Comparison of ENCODE assay signal across 9 mouse cellular contexts in genomic region chr16:34095093-34095465, GRCm38 (mm10).
A peak's percentile ranks its signal among the peaks of the same experiment; 100 is the strongest.
DNase-seq lines count a peak whose midpoint lies in the region; ATAC-seq and TF ChIP-seq lines count a peak whose summit lies in the region.
"Had no signal": no experiment of that assay in that cellular context is flagged by ENCODE, and none has a peak within 500 bp of the region (broad histone marks: within the 10 kb centered on the region; RNA-seq: fewer than 3 reads in every experiment).

No protein-coding gene starts in this region.

- 2% methylated on average over 3 of the region's 3 CpGs for WGBS in heart, embryonic 11.5 days (ENCODE audit: insufficient replicate concordance)
- 0% methylated on average over 3 of the region's 3 CpGs for WGBS in forebrain, embryonic 13.5 days
- WGBS in liver, embryonic 12.5 days (ENCODE audit: insufficient replicate concordance) = 2% methylated on average over 3 of the region's 3 CpGs

- H3K4me3 ChIP-seq in heart, embryonic 11.5 days (ENCODE audit: low read depth, low read length) = peak overlapping the region; percentile 64
- H3K4me3 ChIP-seq in CH12.LX (replicated peaks in 1 of 3; ENCODE audit: low read depth in 2 of 3, low read length in 2 of 3, poor library complexity in 1 of 3) = no peak overlapping the region
- peak overlapping the region; percentile 40 for H3K4me3 ChIP-seq in forebrain, embryonic 13.5 days
- peak overlapping the region; percentile 64 for H3K4me3 ChIP-seq in liver, embryonic 12.5 days

- no peak for DNase-seq in heart, postnatal 10 days
- no peak for DNase-seq in CH12.LX (ENCODE audit: extremely low read depth)
- no peak for DNase-seq in c-Kit-positive CD71-positive TER-119-positive erythroid progenitor cells, embryonic 14.5 days (ENCODE audit: low spot score)
- DNase-seq in thymus, postnatal 10 days (ENCODE audit: low spot score in 2 of 2) = no peak
- DNase-seq in left cerebral cortex, adult 18-20 months (ENCODE audit: low spot score in 2 of 2) = no peak
- DNase-seq: cerebellum, adult 9-10 months had no signal

- no peak for TF ChIP-seq POLR2A in CH12.LX (IDR thresholded peaks at IDR 0.05; ENCODE audit: low read depth, low read length)

- peak overlapping the region; percentile 66 for H3K4me2 ChIP-seq in heart, embryonic 11.5 days
- peak overlapping the region; percentile 75 for H3K4me2 ChIP-seq in CH12.LX (ENCODE audit: insufficient read depth, low read depth, poor library complexity, severe bottlenecking)
- H3K4me2 ChIP-seq in forebrain, embryonic 13.5 days = peak overlapping the region; percentile 71
- peak overlapping the region; percentile 82 for H3K4me2 ChIP-seq in liver, embryonic 12.5 days

- peaks cover 13% of the 10 kb centered on the region for H3K4me1 ChIP-seq in heart, embryonic 11.5 days (ENCODE audit: control insufficient read depth, insufficient read depth, low read length)
- peaks cover 3 to 13% of the 10 kb centered on the region in 2 experiments; a peak in 2 of 4 replicates for H3K4me1 ChIP-seq in CH12.LX (ENCODE audit: control insufficient read depth in 1 of 2, insufficient read depth in 2 of 2)
- H3K4me1 ChIP-seq in forebrain, embryonic 13.5 days = peaks cover 36% of the 10 kb centered on the region
- H3K4me1 ChIP-seq in liver, embryonic 12.5 days = peaks cover 35% of the 10 kb centered on the region

- TF ChIP-seq EP300 in CH12.LX (IDR thresholded peaks at IDR 0.05; ENCODE audit: low read length) = no peak

- intact Hi-C loops in heart, postnatal 10 days (cut with DNase I) = no loop called here

- no peak for ATAC-seq in heart, embryonic 11.5 days (replicated peaks; ENCODE audit: insufficient number of reproducible peaks, low FRiP score, low TSS enrichment)
- ATAC-seq in forebrain, embryonic 13.5 days = peak; percentile 70
- ATAC-seq in liver, embryonic 12.5 days = no peak

- H3K79me2 ChIP-seq in CH12.LX (replicated peaks; ENCODE audit: control insufficient read depth, extremely low read depth, insufficient read depth, poor library complexity, severe bottlenecking) = no peaks in the 10 kb centered on the region

- H3K27me3 ChIP-seq in heart, embryonic 11.5 days (ENCODE audit: control insufficient read depth, insufficient read depth, low read length) = no peaks in the 10 kb centered on the region
- H3K27me3 ChIP-seq in CH12.LX (replicated peaks) = peaks cover 70% of the 10 kb centered on the region
- H3K27me3 ChIP-seq in forebrain, embryonic 13.5 days = peaks cover 32% of the 10 kb centered on the region
- peaks cover 58% of the 10 kb centered on the region for H3K27me3 ChIP-seq in liver, embryonic 12.5 days (replicated peaks)

- in situ Hi-C loops in CH12.LX (cut with MboI; ENCODE audit: low pct_ligation_motif_present, low pct_unique_long_range_greater_than_20kb, low sequenced_read_pairs) = no loop called here

- dilution Hi-C loops in CH12.LX (cut with MboI; ENCODE audit: extremely low pct_ligation_motif_present, extremely low pct_unique_long_range_greater_than_20kb, low sequenced_read_pairs) = no loop called here

- no peak for TF ChIP-seq CTCF in CH12.LX (conservative IDR thresholded peaks at IDR 0.05 in 1 of 2, IDR thresholded peaks at IDR 0.05 in 1 of 2; ENCODE audit: low read depth in 2 of 2, low read length in 2 of 2)

- no peak for TF ChIP-seq RAD21 in CH12.LX (IDR thresholded peaks at IDR 0.05; ENCODE audit: low read depth, low read length)

- H3K36me3 ChIP-seq in heart, embryonic 11.5 days (ENCODE audit: control insufficient read depth, insufficient read depth, low read length) = no peaks in the 10 kb centered on the region
- H3K36me3 ChIP-seq in CH12.LX (replicated peaks in 1 of 2; ENCODE audit: control insufficient read depth in 1 of 2, insufficient read depth in 1 of 2, low read length in 1 of 2) = no peaks in the 10 kb centered on the region
- 0 out of 2 replicates have a peak, but pooled peaks cover 5% of the 10 kb centered on the region for H3K36me3 ChIP-seq in forebrain, embryonic 13.5 days (ENCODE audit: poor library complexity, severe bottlenecking)
- no peaks in the 10 kb centered on the region for H3K36me3 ChIP-seq in liver, embryonic 12.5 days

- H3K9me3 ChIP-seq in heart, embryonic 11.5 days (replicated peaks; ENCODE audit: control insufficient read depth, low read length) = no peaks in the 10 kb centered on the region
- H3K9me3 ChIP-seq in CH12.LX (replicated peaks; ENCODE audit: low read length) = no peaks in the 10 kb centered on the region
- no peaks in the 10 kb centered on the region for H3K9me3 ChIP-seq in forebrain, embryonic 13.5 days (replicated peaks)
- no peaks in the 10 kb centered on the region for H3K9me3 ChIP-seq in liver, embryonic 12.5 days (replicated peaks)

- H3K27ac ChIP-seq in heart, embryonic 11.5 days (ENCODE audit: low read depth, low read length) = no peak overlapping the region
- no peak overlapping the region for H3K27ac ChIP-seq in CH12.LX (ENCODE audit: insufficient read depth, low read depth)
- H3K27ac ChIP-seq in forebrain, embryonic 13.5 days = peak overlapping the region; percentile 70
- H3K27ac ChIP-seq in liver, embryonic 12.5 days = no peak overlapping the region

- peak overlapping the region; percentile 73 for H3K9ac ChIP-seq in heart, embryonic 11.5 days (ENCODE audit: low read depth, low read length)
- no peak overlapping the region for H3K9ac ChIP-seq in CH12.LX (ENCODE audit: insufficient read depth, low read depth)
- peak overlapping the region; percentile 61 for H3K9ac ChIP-seq in forebrain, embryonic 13.5 days
- peak overlapping the region; percentile 68 for H3K9ac ChIP-seq in liver, embryonic 12.5 days

TF ChIP-seq in CH12.LX, 34 proteins besides CTCF, POLR2A, EP300 and RAD21:
- TF ChIP-seq MAZ (IDR thresholded peaks at IDR 0.05; ENCODE audit: low read depth, low read length) = peak; percentile 17; the same call in 1 of the 2 replicates
- no peak for TF ChIP-seq TBP (conservative IDR thresholded peaks at IDR 0.05; ENCODE audit: low read depth, low read length)
- TF ChIP-seq USF1 (IDR thresholded peaks at IDR 0.05; ENCODE audit: low read depth, low read length) = no peak
- no peak for TF ChIP-seq TCF12 (IDR thresholded peaks at IDR 0.05; ENCODE audit: low read depth, low read length)

Comparison
In these comparisons a context has a peak if more than half of its experiments do, and no peak if none do; other contexts are left out.
1. H3K4me3 ChIP-seq: peak in heart, embryonic 11.5 days (single experiment), forebrain, embryonic 13.5 days (single experiment) and liver, embryonic 12.5 days (single experiment); none in CH12.LX (0 of 3).
2. Peak in every context shown above with its lines, with median percentiles within 50 percentile points of each other: H3K4me2 ChIP-seq.